Mouse (Mus musculus) kidney, postnatal 0 days (tissue): ENCODE measurements around the gene Cers5. TPM values are rescaled to one million over a fixed set of nuclear protein-coding genes. Genes with fewer than 3 reads are reported as not detected.

ENCODE experiments used
- ATAC-seq: fragments of 200-750 bp; cut with Nextera tagmentation; replicated peaks from 2 replicates; pipeline ENCODE4 v1.8.0; 2017; ENCODE audit warnings: low read depth, moderate number of reproducible peaks, moderate TSS enrichment, moderate library complexity; ENCODE audit not compliant: low FRiP score
- DNase-seq: peaks from one replicate; pipeline ENCODE4 v3.0.0-alpha.2; 2016; ENCODE audit warnings: low spot score
- H3K27ac ChIP-seq: fragments of 300-500 bp; sonication (generic); 2 replicates; pipeline ENCODE4 v1.5.1; 2014; ENCODE audit warnings: mild to moderate bottlenecking
- H3K27me3 ChIP-seq: fragments of 300-500 bp; sonication (generic); 2 replicates; pipeline ENCODE4 v1.6.1; 2014; ENCODE audit warnings: low read length, mixed read lengths; ENCODE audit not compliant: insufficient read depth
- H3K36me3 ChIP-seq: fragments of 300-500 bp; sonication (generic); 2 replicates; pipeline ENCODE4 v1.6.1; 2014; ENCODE audit warnings: low read length, mixed read lengths; ENCODE audit not compliant: insufficient read depth
- H3K4me1 ChIP-seq: fragments of 300-500 bp; sonication (generic); replicated peaks from 2 replicates; pipeline ENCODE4 v1.6.1; 2014; ENCODE audit warnings: antibody characterized with exemption, low read length, mixed read lengths; ENCODE audit not compliant: insufficient read depth
- H3K4me2 ChIP-seq: fragments of 300-500 bp; sonication (generic); 2 replicates; pipeline ENCODE4 v1.6.1; 2014; ENCODE audit warnings: mild to moderate bottlenecking, low read length, moderate library complexity, mixed read lengths
- H3K4me3 ChIP-seq: fragments of 300-500 bp; sonication (generic); replicated peaks from 2 replicates; pipeline ENCODE4 v1.5.1; 2014; ENCODE audit warnings: low read depth, low read length
- H3K9ac ChIP-seq: fragments of 300-500 bp; sonication (generic); 2 replicates; pipeline ENCODE4 v1.6.1; 2014; ENCODE audit warnings: low read depth, low read length
- H3K9me3 ChIP-seq: fragments of 300-500 bp; sonication (generic); replicated peaks from 2 replicates; pipeline ENCODE4 v1.6.1; 2016; ENCODE audit warnings: low read length, inconsistent platforms, mixed read lengths
- CTCF ChIP-seq: IDR thresholded peaks from 2 replicates; pipeline ENCODE4 v1.5.1; 2016; ENCODE audit warnings: antibody characterized with exemption, low read depth, mild to moderate bottlenecking, moderate library complexity
- WGBS: fragments of 180-500 bp; shearing (Covaris S2); extraction: QIAGEN DNeasy Blood & Tissue Kit; methylation state at CpG from one replicate; pipeline ENCODE4 v1.1.7; 2014; 5-methylcytosine and 5-hydroxymethylcytosine counted together
- polyA plus RNA-seq: library from polyadenylated mRNA; unstranded; fragments of >200 nt; fragmentation: Nextera tagmentation; extraction: Ambion mirVana; gene quantifications from 2 replicates; pipeline ENCODE4 v1.2.1, GENCODE M21; 2015

Gene Cers5
- polyA plus RNA-seq, 1 experiment from 2014 or later, result 60.8 TPM

GRCm38 (mm10) chr15:99724292-99725021 lies 48.2 kb downstream of the Cers5 start:
- H3K9me3 ChIP-seq, result no peaks in the 10 kb centered on the region
- peak overlapping the region; percentile 38; the same call in 1 of the 2 replicates for H3K9ac ChIP-seq
- ATAC-seq (peak; percentile 47), DNase-seq (peak; percentile 94)
- H3K4me1 ChIP-seq, result peaks cover 26% of the 10 kb centered on the region
- no peaks in the 10 kb centered on the region for H3K27me3 ChIP-seq
- peaks cover 10% of the 10 kb centered on the region; the same call in 1 of the 2 replicates for H3K36me3 ChIP-seq
- H3K27ac ChIP-seq, result peak overlapping the region; percentile 91
- H3K4me2 ChIP-seq, result peak overlapping the region; percentile 60
- peak; percentile 82 for TF ChIP-seq CTCF
- 4% methylated on average over 16 of the region's 16 CpGs for WGBS
- H3K4me3 ChIP-seq, result no peak overlapping the region

GRCm38 (mm10) chr15:99723515-99724291 lies 49.0 kb downstream of the Cers5 start:
- 14% methylated on average over 11 of the region's 11 CpGs for WGBS
- DNase-seq, result peak; percentile 70
- TF ChIP-seq CTCF, result no peak

GRCm38 (mm10) chr15:99723120-99723514 lies 49.6 kb downstream of the Cers5 start:
- Histone ChIP-seq H3K9me3 (no peaks in the 10 kb centered on the region), H3K27me3 (no peaks in the 10 kb centered on the region), H3K36me3 (peaks cover 1% of the 10 kb centered on the region; the same call in 1 of the 2 replicates), H3K4me1 (peaks cover 35% of the 10 kb centered on the region), H3K4me2 (no peak overlapping the region), H3K9ac (0 out of 2 replicates have a peak overlapping the region, but pooled peaks have one; percentile 18), H3K4me3 (no peak overlapping the region), H3K27ac (peak overlapping the region; percentile 91)
- no peak for TF ChIP-seq CTCF
- ATAC-seq (no peak), DNase-seq (no peak)
- 62% methylated on average over 10 of the region's 10 CpGs for WGBS

More at GRCm38 (mm10) chr15:99723515-99724291, 49.0 kb downstream of the Cers5 start:
- Histone ChIP-seq H3K36me3 (peaks cover 5% of the 10 kb centered on the region; the same call in 1 of the 2 replicates), H3K4me3 (no peak overlapping the region), H3K27me3 (no peaks in the 10 kb centered on the region), H3K9me3 (no peaks in the 10 kb centered on the region), H3K4me2 (peak overlapping the region; percentile 60), H3K4me1 (peaks cover 30% of the 10 kb centered on the region), H3K9ac (peak overlapping the region; percentile 38; the same call in 1 of the 2 replicates), H3K27ac (peak overlapping the region; percentile 91)
- ATAC-seq, result peak; percentile 1; the same call in 1 of the 2 replicates

- H3K4me3 ChIP-seq, result no peak overlapping the region
- WGBS, result 74% methylated on average over 25 of the region's 25 CpGs
- no peak overlapping the region for H3K27ac ChIP-seq
- no peaks in the 10 kb centered on the region for H3K36me3 ChIP-seq
- no peak for DNase-seq
- H3K27me3 ChIP-seq, result no peaks in the 10 kb centered on the region
- peaks cover 40% of the 10 kb centered on the region for H3K4me1 ChIP-seq
- H3K4me2 ChIP-seq, result no peak overlapping the region
- ATAC-seq, result no peak
- H3K9ac ChIP-seq, result no peak overlapping the region
- TF ChIP-seq CTCF, result no peak
- H3K9me3 ChIP-seq, result no peaks in the 10 kb centered on the region
Observed at GRCm38 (mm10) chr15:99721921-99722743, 50.6 kb downstream of the Cers5 start.

- Histone ChIP-seq H3K9me3 (no peaks in the 10 kb centered on the region), H3K9ac (no peak overlapping the region), H3K4me1 (peaks cover 44% of the 10 kb centered on the region), H3K36me3 (no peaks in the 10 kb centered on the region), H3K4me3 (no peak overlapping the region), H3K27me3 (no peaks in the 10 kb centered on the region), H3K27ac (no peak overlapping the region), H3K4me2 (no peak overlapping the region)
- ATAC-seq (no peak), DNase-seq (no peak)
- WGBS, result 80% methylated on average over 8 of the region's 8 CpGs
- TF ChIP-seq CTCF, result no peak
Observed at GRCm38 (mm10) chr15:99719865-99720264, 52.8 kb downstream of the Cers5 start.
